Mouse (Mus musculus) forebrain, postnatal 0 days (tissue): ENCODE measurements at regions not wholly inside any gene's neighbourhood (a gene's known extent, or its start where the extent isn't known, plus 50 kb on each side); places are given as distances from the start of the nearest gene placed in this dataset.

Source experiments
- ATAC-seq: fragments of 200-750 bp; cut with Nextera tagmentation; 2 replicates; pipeline ENCODE4 v1.8.0; 2017; ENCODE audit warnings: mild to moderate bottlenecking, moderate library complexity
- DNase-seq: peaks from one replicate; pipeline ENCODE4 v3.0.0-alpha.2; 2015
- H3K27ac ChIP-seq: fragments of 300-500 bp; sonication (generic); 2 replicates; pipeline ENCODE4 v1.5.1; 2014; ENCODE audit warnings: low read depth, mild to moderate bottlenecking, antibody characterized with exemption, low read length, moderate library complexity, mixed read lengths
- H3K27me3 ChIP-seq: fragments of 300-500 bp; sonication (generic); 2 replicates; pipeline ENCODE4 v1.6.1; 2014; ENCODE audit warnings: mild to moderate bottlenecking, low read length, mixed read lengths; ENCODE audit not compliant: insufficient read depth
- H3K36me3 ChIP-seq: fragments of 300-500 bp; sonication (generic); 2 replicates; pipeline ENCODE4 v1.6.1; 2014; ENCODE audit warnings: mild to moderate bottlenecking, moderate library complexity; ENCODE audit not compliant: insufficient read depth
- H3K4me1 ChIP-seq: fragments of 300-500 bp; sonication (generic); 2 replicates; pipeline ENCODE4 v1.6.1; 2014; ENCODE audit warnings: antibody characterized with exemption; ENCODE audit not compliant: insufficient read depth
- H3K4me2 ChIP-seq: fragments of 300-500 bp; sonication (generic); 2 replicates; pipeline ENCODE4 v1.6.1; 2014; ENCODE audit warnings: low read depth, mild to moderate bottlenecking, moderate library complexity
- H3K4me3 ChIP-seq: fragments of 300-500 bp; sonication (generic); 2 replicates; pipeline ENCODE4 v1.5.1; 2014; ENCODE audit warnings: low read depth, low read length, mixed read lengths
- H3K9ac ChIP-seq: fragments of 300-500 bp; sonication (generic); 2 replicates; pipeline ENCODE4 v1.6.1; 2014; ENCODE audit warnings: mild to moderate bottlenecking
- H3K9me3 ChIP-seq: fragments of 300-500 bp; sonication (generic); 2 replicates; pipeline ENCODE4 v1.6.1; 2016; ENCODE audit warnings: low read length
- CTCF ChIP-seq: sonication (generic); IDR thresholded peaks from 2 replicates; pipeline ENCODE4 v1.5.1; 2016; ENCODE audit warnings: antibody characterized with exemption, control low read depth, low read depth
- WGBS: fragments of 180-500 bp; shearing (Covaris S2); extraction: QIAGEN DNeasy Blood & Tissue Kit; methylation state at CpG from one replicate; pipeline ENCODE4 v1.1.7; 2014; 5-methylcytosine and 5-hydroxymethylcytosine counted together

- Histone ChIP-seq H3K4me1 (no peaks in the 10 kb centered on the region), H3K27ac (no peak overlapping the region)
- TF ChIP-seq CTCF: no peak
Observed at GRCm38 (mm10) chr13:72848097-72848496, 219.5 kb downstream of the Irx2 start.

DNA sequence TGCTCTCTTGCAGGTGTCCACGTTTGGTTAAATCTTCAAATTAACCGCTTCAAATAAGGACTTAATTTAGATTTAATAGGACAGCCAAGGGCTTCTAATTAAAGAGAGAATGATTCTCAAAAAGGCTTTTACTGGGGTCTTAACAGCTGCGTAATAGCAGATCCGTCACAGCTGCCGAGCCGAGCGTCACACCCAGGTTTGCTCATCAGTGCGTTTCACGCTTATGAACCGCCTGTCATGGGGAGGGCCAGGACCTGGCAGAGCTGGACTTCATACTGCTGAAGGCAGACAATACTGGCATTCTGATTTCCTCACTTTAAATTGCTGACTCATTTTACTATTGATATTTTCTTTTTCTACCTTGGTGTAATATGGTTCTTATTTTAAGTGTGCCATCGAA lies 221.2 kb downstream of the Irx2 start:
- TF ChIP-seq CTCF: no peak
- ATAC-seq: no peak
- Histone ChIP-seq H3K36me3 (no peaks in the 10 kb centered on the region), H3K27ac (no peak overlapping the region), H3K4me1 (no peaks in the 10 kb centered on the region), H3K4me2 (no peak overlapping the region), H3K4me3 (no peak overlapping the region), H3K9me3 (no peaks in the 10 kb centered on the region), H3K9ac (no peak overlapping the region), H3K27me3 (no peaks in the 10 kb centered on the region)
- WGBS: 42% methylated on average over 11 of the region's 11 CpGs
- DNase-seq: no peak

More at GRCm38 (mm10) chr13:72848097-72848496, 219.5 kb downstream of the Irx2 start:
- 72% methylated on average over 4 of the region's 4 CpGs for WGBS
- no peak overlapping the region for H3K9ac ChIP-seq
- DNase-seq: no peak
- no peaks in the 10 kb centered on the region for H3K9me3 ChIP-seq
- no peak for ATAC-seq
- no peaks in the 10 kb centered on the region for H3K36me3 ChIP-seq
- H3K4me3 ChIP-seq: no peak overlapping the region
- H3K27me3 ChIP-seq: no peaks in the 10 kb centered on the region
- no peak overlapping the region for H3K4me2 ChIP-seq

DNA sequence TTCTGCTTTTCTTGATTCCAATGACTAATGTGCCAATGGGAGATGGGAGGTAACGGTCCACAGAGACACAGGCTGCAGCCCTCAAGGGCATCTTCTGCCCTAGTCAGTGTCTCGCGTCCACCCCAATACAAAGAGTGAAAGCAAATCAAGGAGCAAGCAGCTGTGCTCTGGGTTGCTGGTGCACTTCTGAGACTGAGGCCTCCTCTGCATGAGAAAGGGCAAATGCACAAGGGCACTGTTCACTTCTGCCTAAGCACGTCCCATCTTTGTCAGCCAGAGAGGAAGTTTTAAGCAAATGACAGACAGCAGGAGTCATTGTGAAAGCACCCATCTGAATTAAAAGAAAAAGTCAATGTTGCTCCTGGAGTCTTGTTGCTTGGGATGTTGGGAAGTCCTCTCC lies 224.3 kb downstream of the Irx2 start:
- H3K9ac ChIP-seq: no peak overlapping the region
- 64% methylated on average over 4 of the region's 4 CpGs for WGBS
- DNase-seq (no peak), ATAC-seq (no peak)
- no peak overlapping the region for H3K4me3 ChIP-seq
- TF ChIP-seq CTCF: no peak
- H3K36me3 ChIP-seq: no peaks in the 10 kb centered on the region
- H3K4me1 ChIP-seq: no peaks in the 10 kb centered on the region
- no peaks in the 10 kb centered on the region for H3K9me3 ChIP-seq
- H3K27me3 ChIP-seq: no peaks in the 10 kb centered on the region
- no peak overlapping the region for H3K27ac ChIP-seq
- no peak overlapping the region for H3K4me2 ChIP-seq

- no peak overlapping the region for H3K4me2 ChIP-seq
- no peak overlapping the region for H3K9ac ChIP-seq
- H3K4me1 ChIP-seq: no peaks in the 10 kb centered on the region
- no peaks in the 10 kb centered on the region for H3K27me3 ChIP-seq
- no peak for ATAC-seq
- DNase-seq: no peak
- H3K27ac ChIP-seq: no peak overlapping the region
- H3K36me3 ChIP-seq: no peaks in the 10 kb centered on the region
- TF ChIP-seq CTCF: no peak
- no peak overlapping the region for H3K4me3 ChIP-seq
- no peaks in the 10 kb centered on the region for H3K9me3 ChIP-seq
Observed at GRCm38 (mm10) chr13:72875921-72876320, 247.3 kb downstream of the Irx2 start.

- H3K27ac ChIP-seq: no peak overlapping the region
- H3K4me2 ChIP-seq: no peak overlapping the region
- ATAC-seq: no peak
- H3K27me3 ChIP-seq: no peaks in the 10 kb centered on the region
- no peak overlapping the region for H3K4me3 ChIP-seq
- no peak for TF ChIP-seq CTCF
- 54% methylated on average over 11 of the region's 11 CpGs for WGBS
- no peaks in the 10 kb centered on the region for H3K36me3 ChIP-seq
- H3K9ac ChIP-seq: no peak overlapping the region
- no peaks in the 10 kb centered on the region for H3K9me3 ChIP-seq
- H3K4me1 ChIP-seq: no peaks in the 10 kb centered on the region
- no peak for DNase-seq
Observed at GRCm38 (mm10) chr13:72894982-72895381, 266.4 kb downstream of the Irx2 start.

GRCm38 (mm10) chr13:72902576-72902975 lies 274.0 kb downstream of the Irx2 start:
- Histone ChIP-seq H3K27ac (no peak overlapping the region), H3K4me2 (no peak overlapping the region), H3K36me3 (no peaks in the 10 kb centered on the region), H3K27me3 (no peaks in the 10 kb centered on the region), H3K4me3 (no peak overlapping the region), H3K9ac (no peak overlapping the region), H3K4me1 (no peaks in the 10 kb centered on the region), H3K9me3 (no peaks in the 10 kb centered on the region)
- no peak for ATAC-seq
- 41% methylated on average over 2 of the region's 2 CpGs for WGBS
- no peak for DNase-seq
- no peak for TF ChIP-seq CTCF

DNA sequence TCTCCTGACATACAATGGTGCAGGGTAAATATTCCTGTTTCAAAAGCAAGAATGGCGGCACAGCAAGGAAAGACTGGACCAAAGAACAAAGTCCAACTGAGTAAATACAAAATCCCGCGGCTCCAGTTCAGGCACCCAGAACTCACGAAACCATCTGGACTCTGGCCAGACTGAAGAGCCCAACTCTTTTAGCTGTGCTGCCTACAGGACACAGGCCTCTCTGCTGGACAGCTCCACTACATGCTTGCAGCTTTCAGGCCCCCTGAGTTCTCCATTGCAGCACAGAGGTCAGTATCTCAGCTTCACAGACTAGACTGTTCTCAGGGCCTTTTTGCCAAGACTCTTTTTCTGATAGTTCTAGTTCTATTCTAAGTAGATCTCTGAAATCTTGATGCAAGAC lies 290.3 kb downstream of the Irx2 start:
- DNase-seq (no peak), ATAC-seq (no peak)
- Histone ChIP-seq H3K4me1 (no peaks in the 10 kb centered on the region), H3K27me3 (no peaks in the 10 kb centered on the region), H3K36me3 (no peaks in the 10 kb centered on the region), H3K9ac (no peak overlapping the region), H3K4me3 (no peak overlapping the region), H3K27ac (no peak overlapping the region), H3K4me2 (no peak overlapping the region), H3K9me3 (no peaks in the 10 kb centered on the region)
- WGBS: 77% methylated on average over 4 of the region's 4 CpGs
- no peak for TF ChIP-seq CTCF

DNA sequence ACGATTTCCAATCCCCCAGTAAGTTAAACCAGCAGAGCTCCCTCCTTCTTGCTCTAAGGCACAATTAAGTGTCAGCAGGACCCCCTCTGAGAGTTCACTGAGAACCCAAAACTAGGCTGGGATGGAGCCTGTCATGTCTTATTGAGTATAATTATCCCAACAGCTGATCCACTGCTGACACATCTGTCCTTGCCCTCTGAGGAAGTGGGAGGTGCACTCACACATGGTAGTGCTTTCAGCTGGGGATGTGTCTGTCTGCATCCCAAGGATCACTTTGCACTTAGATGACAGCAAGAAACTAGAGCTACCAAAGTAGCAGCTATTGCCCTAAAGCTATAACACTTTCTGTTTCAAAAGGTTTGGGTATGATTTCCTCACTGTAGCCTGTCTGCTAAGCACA lies 291.7 kb downstream of the Irx2 start:
- ATAC-seq (no peak), DNase-seq (no peak)
- no peak for TF ChIP-seq CTCF
- Histone ChIP-seq H3K27me3 (no peaks in the 10 kb centered on the region), H3K27ac (no peak overlapping the region), H3K4me1 (no peaks in the 10 kb centered on the region), H3K36me3 (no peaks in the 10 kb centered on the region), H3K4me2 (no peak overlapping the region), H3K9me3 (no peaks in the 10 kb centered on the region), H3K9ac (no peak overlapping the region), H3K4me3 (no peak overlapping the region)
- WGBS: 41% methylated on average over 1 of the region's 1 CpGs
